Mouse (Mus musculus) small intestine, adult 2 months (tissue): ENCODE measurements around the gene Tmem199.

Source experiments
- CTCF ChIP-seq: fragments of 200-500 bp; IDR thresholded peaks from 2 replicates; pipeline ENCODE4 v1.5.1; 2012; ENCODE audit warnings: low read depth, mild to moderate bottlenecking, control low read depth, inconsistent platforms, low read length, moderate library complexity, mixed read lengths; ENCODE audit not compliant: insufficient replicate concordance, insufficient read length; ENCODE audit errors: extremely low read depth
- POLR2A ChIP-seq: fragments of 200-500 bp; IDR thresholded peaks from 2 replicates; pipeline ENCODE4 v1.6.1; 2012; ENCODE audit warnings: low read depth, mild to moderate bottlenecking, control low read depth, inconsistent platforms, low read length, moderate library complexity

- TF ChIP-seq CTCF (no peak), POLR2A (no peak)
These were observed 44.5 kb downstream of the Tmem199 start for GRCm38 (mm10) chr11:78467515-78467914.
